Mouse (Mus musculus) ovary, adult 2 months (tissue): ENCODE results near the gene Olfr1228. TPM values are rescaled to one million over a fixed set of nuclear protein-coding genes. Genes with fewer than 3 reads are reported as not detected.

Source experiments
- polyA plus RNA-seq: library from polyadenylated mRNA; depleted of rRNA; stranded (reverse); fragments of >200 nt; gene quantifications from 2 replicates; pipeline ENCODE4 v1.2.3, GENCODE M21; 2012; rRNA removed

The Olfr1228 gene
- not detected in 2 replicates for polyA plus RNA-seq

DNA sequence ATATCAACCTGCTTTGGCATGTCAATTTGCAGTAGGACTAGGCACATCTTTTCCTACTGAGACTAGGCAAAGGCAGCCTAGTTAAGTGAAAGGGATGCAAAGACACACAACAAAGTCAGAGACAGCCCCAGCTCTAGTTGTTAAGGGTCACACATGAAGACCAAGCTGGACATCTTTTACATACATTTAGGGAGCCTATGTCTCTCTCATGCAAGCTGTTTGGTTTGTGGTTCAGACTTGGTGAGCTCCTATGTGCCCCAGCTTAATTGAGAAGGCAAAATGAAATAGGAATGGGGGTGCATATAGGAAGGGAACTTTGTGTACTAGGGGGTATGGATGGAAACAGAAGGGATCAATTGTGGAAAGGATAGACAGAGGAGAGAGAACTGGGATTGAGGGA lies at the start of gene Olfr1228:
Gene Olfr1228 (minus strand): TSS at position 101 of the 400 bp plus-strand sequence.

DNA sequence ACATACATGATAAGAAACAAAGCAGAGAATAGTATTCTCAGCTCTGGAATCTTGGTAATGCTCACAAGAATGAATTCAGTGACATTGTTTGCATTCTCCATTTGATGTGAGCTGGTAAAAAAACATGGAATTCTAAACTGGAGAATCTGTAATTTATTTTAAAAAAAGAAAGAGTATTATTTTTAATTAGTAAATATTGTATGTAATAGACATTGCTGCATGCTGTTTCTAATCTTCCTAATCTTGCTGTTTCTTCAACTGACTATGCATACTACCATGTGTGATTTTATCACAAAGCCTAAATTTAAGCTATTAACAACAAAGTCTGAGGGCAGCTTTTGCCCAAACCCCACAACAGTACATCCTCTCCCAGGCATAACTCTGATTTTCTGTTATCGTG lies 43.3 kb upstream of the Olfr1228 start, which contains the start of gene Olfr1230:
Gene Olfr1230 (minus strand): TSS at position 101 of the 400 bp plus-strand sequence.

DNA sequence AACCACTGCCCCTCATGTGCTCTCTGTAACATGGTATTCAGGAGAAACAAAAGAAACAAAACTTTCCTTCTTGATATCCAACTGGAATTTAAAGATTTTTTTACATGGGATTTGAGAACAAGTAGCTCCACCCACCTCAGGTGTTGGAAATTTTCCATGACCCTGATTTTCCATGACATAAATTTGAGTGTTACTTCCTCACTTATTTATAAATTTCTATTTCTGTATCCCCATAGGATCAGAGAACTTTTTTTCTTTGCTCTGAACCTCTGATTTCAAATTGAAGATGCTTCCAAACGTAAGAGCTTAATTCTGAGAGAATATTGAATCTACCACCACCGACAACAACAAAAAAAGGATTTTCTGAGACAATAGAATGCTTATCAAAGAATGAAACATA lies 34.1 kb upstream of the Olfr1228 start, which contains the start of gene Olfr1229:
Gene Olfr1229 (minus strand): TSS at position 101 of the 400 bp plus-strand sequence.

DNA sequence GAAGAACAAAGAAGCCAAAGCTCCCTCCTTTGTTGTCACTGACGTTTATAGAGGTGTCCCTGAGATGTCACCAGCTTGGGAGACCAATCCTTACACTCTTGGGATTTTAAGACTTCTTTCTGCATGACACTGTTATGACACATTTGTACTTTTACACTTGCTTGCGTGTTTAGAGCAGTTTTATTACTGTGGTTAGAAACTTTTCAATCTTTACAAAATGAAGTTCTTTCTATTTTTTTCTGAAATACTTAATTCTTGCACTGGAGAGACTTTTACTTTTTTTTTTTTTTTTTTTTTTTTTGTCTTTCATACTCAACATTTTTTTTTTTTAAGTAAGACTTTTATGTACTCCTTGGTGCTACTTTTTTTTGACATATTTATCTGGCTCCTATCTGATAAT lies 53.9 kb downstream of the Olfr1228 start, which contains the start of gene Olfr1226:
Gene Olfr1226 (minus strand): TSS at position 101 of the 400 bp plus-strand sequence.

Other genes with a start within 250 kb of the Olfr1228 start
- gene Olfr1215, start 247.1 kb downstream of the Olfr1228 start, polyA plus RNA-seq = not detected in 2 replicates
- not detected in 2 replicates for gene Olfr1216, start 235.7 kb downstream of the Olfr1228 start, polyA plus RNA-seq
- gene Olfr1217, start 222.0 kb downstream of the Olfr1228 start, polyA plus RNA-seq = not detected in 2 replicates
- gene Olfr1218, start 192.9 kb downstream of the Olfr1228 start, polyA plus RNA-seq = not detected in 2 replicates
- gene Olfr1219, start 170.5 kb downstream of the Olfr1228 start, polyA plus RNA-seq = not detected in 2 replicates
- gene Olfr1220, start 147.2 kb downstream of the Olfr1228 start, polyA plus RNA-seq = not detected in 2 replicates
- gene Olfr1221, start 136.8 kb downstream of the Olfr1228 start, polyA plus RNA-seq = not detected in 2 replicates
- gene Olfr1222, start 121.0 kb downstream of the Olfr1228 start, polyA plus RNA-seq = not detected in 2 replicates
- not detected in 2 replicates for gene Olfr1223, start 102.5 kb downstream of the Olfr1228 start, polyA plus RNA-seq
- not detected in 2 replicates for gene Olfr1224-ps1, start 90.0 kb downstream of the Olfr1228 start, polyA plus RNA-seq
- gene Olfr1225, start 79.4 kb downstream of the Olfr1228 start, polyA plus RNA-seq = not detected in 2 replicates
- not detected in 2 replicates for gene Olfr1226, start 54.0 kb downstream of the Olfr1228 start, polyA plus RNA-seq
- not detected in 2 replicates for gene Olfr1229, start 34.0 kb upstream of the Olfr1228 start, polyA plus RNA-seq
- gene Olfr1230, start 43.2 kb upstream of the Olfr1228 start, polyA plus RNA-seq = not detected in 2 replicates
- gene Olfr1231, start 53.0 kb upstream of the Olfr1228 start, polyA plus RNA-seq = not detected in 2 replicates
- not detected in 2 replicates for gene Olfr1232, start 75.6 kb upstream of the Olfr1228 start, polyA plus RNA-seq
- not detected in 2 replicates for gene Olfr1233, start 88.3 kb upstream of the Olfr1228 start, polyA plus RNA-seq
- not detected in 2 replicates for gene Olfr1234, start 110.8 kb upstream of the Olfr1228 start, polyA plus RNA-seq
- gene Olfr1238, start 155.6 kb upstream of the Olfr1228 start, polyA plus RNA-seq = not detected in 2 replicates
- not detected in 2 replicates for gene Olfr1239, start 166.3 kb upstream of the Olfr1228 start, polyA plus RNA-seq
- gene Olfr1240, start 188.9 kb upstream of the Olfr1228 start, polyA plus RNA-seq = not detected in 2 replicates
- not detected in 2 replicates for gene Olfr1241, start 233.1 kb upstream of the Olfr1228 start, polyA plus RNA-seq
- gene Olfr1242, start 244.3 kb upstream of the Olfr1228 start, polyA plus RNA-seq = not detected in 2 replicates